ENCODE assay signal across 13 mouse cellular contexts in the genomic region with DNA sequence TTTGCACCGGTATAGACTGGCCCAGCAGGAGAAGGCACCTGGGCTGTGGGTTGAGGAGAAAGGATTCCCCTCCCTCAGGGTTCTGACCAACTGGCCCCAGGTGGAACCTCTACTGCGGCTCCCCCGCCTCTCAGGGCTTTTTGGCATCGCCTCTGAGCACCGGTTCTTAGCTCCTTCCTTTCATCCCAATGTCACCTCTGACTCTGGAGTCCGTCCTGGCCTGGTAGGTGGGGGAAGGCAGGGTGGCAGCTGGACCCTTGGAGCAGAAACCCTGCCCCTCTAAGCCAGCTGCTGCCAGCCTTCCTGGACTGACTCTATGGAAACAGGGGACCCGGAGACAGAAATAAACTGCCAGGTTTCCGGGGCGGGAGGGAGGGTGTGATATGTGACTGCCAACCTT. TPM values are rescaled to one million over a fixed set of nuclear protein-coding genes. Genes with fewer than 3 reads are reported as not detected.
DNase-seq lines count a peak whose midpoint lies in the region; ATAC-seq and TF ChIP-seq lines count a peak whose summit lies in the region.
"Had no signal": no experiment of that assay in that cellular context is flagged by ENCODE, and none has a peak within 500 bp of the region (broad histone marks: within the 10 kb centered on the region; RNA-seq: fewer than 3 reads in every experiment).

No protein-coding gene starts in this region.

- H3K9me3 ChIP-seq in intestine, embryonic 15.5 days = no peaks in the 10 kb centered on the region
- no peaks in the 10 kb centered on the region for H3K9me3 ChIP-seq in intestine, embryonic 16.5 days (ENCODE audit: control insufficient read depth, low read length)
- H3K9me3 ChIP-seq in stomach, embryonic 14.5 days (ENCODE audit: control insufficient read depth, low read depth, low read length) = no peaks in the 10 kb centered on the region
- H3K9me3 ChIP-seq in stomach, postnatal 0 days (ENCODE audit: control insufficient read depth, low read length) = no peaks in the 10 kb centered on the region
- H3K9me3 ChIP-seq: forebrain, embryonic 12.5 days; liver, embryonic 15.5 days; megakaryocyte, embryonic 14.5 days had no signal

- no peaks in the 10 kb centered on the region for H3K27me3 ChIP-seq in intestine, embryonic 15.5 days (replicated peaks)
- no peaks in the 10 kb centered on the region for H3K27me3 ChIP-seq in intestine, embryonic 16.5 days (replicated peaks; ENCODE audit: control insufficient read depth, insufficient read depth, low read length)
- no peaks in the 10 kb centered on the region for H3K27me3 ChIP-seq in stomach, embryonic 14.5 days (ENCODE audit: control insufficient read depth, insufficient read depth, low read length)
- H3K27me3 ChIP-seq in stomach, postnatal 0 days (ENCODE audit: control insufficient read depth, insufficient read depth, low read length) = no peaks in the 10 kb centered on the region

- intact Hi-C loops in left cerebral cortex, adult 2 months (cut with DNase I) = no loop called here

- H3K36me3 ChIP-seq in intestine, embryonic 15.5 days = no peaks in the 10 kb centered on the region
- H3K36me3 ChIP-seq in intestine, embryonic 16.5 days (ENCODE audit: control insufficient read depth, insufficient read depth, low read length) = no peaks in the 10 kb centered on the region
- peaks cover 2% of the 10 kb centered on the region for H3K36me3 ChIP-seq in stomach, embryonic 14.5 days (ENCODE audit: control insufficient read depth, insufficient read depth, low read length)
- H3K36me3 ChIP-seq in stomach, postnatal 0 days (ENCODE audit: control insufficient read depth, insufficient read depth, low read length) = no peaks in the 10 kb centered on the region
- H3K36me3 ChIP-seq: forebrain, embryonic 12.5 days; liver, embryonic 15.5 days had no signal

- H3K4me1 ChIP-seq in intestine, embryonic 15.5 days (replicated peaks) = peaks cover 45% of the 10 kb centered on the region
- H3K4me1 ChIP-seq in intestine, embryonic 16.5 days (ENCODE audit: control insufficient read depth, insufficient read depth, low read length) = peaks cover 38% of the 10 kb centered on the region
- H3K4me1 ChIP-seq in stomach, embryonic 14.5 days (ENCODE audit: control insufficient read depth, insufficient read depth, low read length) = peaks cover 44% of the 10 kb centered on the region
- H3K4me1 ChIP-seq in stomach, postnatal 0 days (replicated peaks; ENCODE audit: control insufficient read depth, insufficient read depth) = peaks cover 6% of the 10 kb centered on the region; the same call in 1 of the 2 replicates

- 0 out of 2 replicates have a peak overlapping the region, but pooled peaks have one; percentile 7 for H3K4me2 ChIP-seq in intestine, embryonic 15.5 days (replicated peaks)
- H3K4me2 ChIP-seq in intestine, embryonic 16.5 days (ENCODE audit: low read depth, low read length) = no peak overlapping the region
- H3K4me2 ChIP-seq in stomach, embryonic 14.5 days (replicated peaks; ENCODE audit: low read depth, low read length) = peak overlapping the region; percentile 100; the same call in 1 of the 2 replicates
- H3K4me2 ChIP-seq in stomach, postnatal 0 days (replicated peaks; ENCODE audit: low read depth) = no peak overlapping the region
- H3K4me2 ChIP-seq: liver, embryonic 15.5 days had no signal

- 43% methylated on average over 9 of the region's 9 CpGs for WGBS in intestine, embryonic 15.5 days
- 51% methylated on average over 9 of the region's 9 CpGs for WGBS in intestine, embryonic 16.5 days
- 43% methylated on average over 9 of the region's 9 CpGs for WGBS in stomach, embryonic 14.5 days
- WGBS in stomach, postnatal 0 days = 51% methylated on average over 9 of the region's 9 CpGs

- peak; percentile 25 for DNase-seq in adrenal gland, postnatal 14 days
- DNase-seq in adrenal gland, postnatal 25 days = no peak
- no peak for DNase-seq in stomach, postnatal 0 days (ENCODE audit: low spot score)
- DNase-seq in left cerebral cortex, adult 2 months (ENCODE audit: extremely low spot score in 1 of 2, low spot score in 2 of 2) = no peak
- DNase-seq: gastrocnemius, postnatal 14 days; kidney, adult 11 months had no signal

- no peak for ATAC-seq in intestine, embryonic 15.5 days
- no peak for ATAC-seq in intestine, embryonic 16.5 days
- ATAC-seq in stomach, embryonic 14.5 days (ENCODE audit: insufficient number of reproducible peaks, insufficient read depth, low FRiP score, low read depth) = no peak
- no peak for ATAC-seq in stomach, postnatal 0 days (ENCODE audit: low FRiP score, low TSS enrichment)
- ATAC-seq in megakaryocyte-erythroid progenitor cell, adult 5-6 weeks (replicated peaks; ENCODE audit: low FRiP score, low TSS enrichment, poor library complexity, severe bottlenecking) = no peak

- TF ChIP-seq CTCF in stomach, postnatal 0 days (IDR thresholded peaks at IDR 0.05; ENCODE audit: low read depth) = no peak
- TF ChIP-seq CTCF in left cerebral cortex, adult 2 months (IDR thresholded peaks at IDR 0.05) = no peak

- no peak overlapping the region for H3K27ac ChIP-seq in intestine, embryonic 15.5 days
- no peak overlapping the region for H3K27ac ChIP-seq in intestine, embryonic 16.5 days (ENCODE audit: low read length)
- H3K27ac ChIP-seq in stomach, embryonic 14.5 days (ENCODE audit: low read length) = no peak overlapping the region
- H3K27ac ChIP-seq in stomach, postnatal 0 days (replicated peaks) = no peak overlapping the region
- H3K27ac ChIP-seq in left cerebral cortex, adult 2 months = no peak overlapping the region
- H3K27ac ChIP-seq: forebrain, embryonic 12.5 days; liver, embryonic 15.5 days had no signal

- H3K9ac ChIP-seq in intestine, embryonic 15.5 days = no peak overlapping the region
- no peak overlapping the region for H3K9ac ChIP-seq in intestine, embryonic 16.5 days (ENCODE audit: low read depth, low read length)
- no peak overlapping the region for H3K9ac ChIP-seq in stomach, embryonic 14.5 days (replicated peaks; ENCODE audit: low read depth, low read length)
- H3K9ac ChIP-seq in stomach, postnatal 0 days (ENCODE audit: low read length) = no peak overlapping the region
- H3K9ac ChIP-seq: forebrain, embryonic 12.5 days; liver, embryonic 15.5 days had no signal

- no peak overlapping the region for H3K4me3 ChIP-seq in intestine, embryonic 15.5 days (replicated peaks)
- H3K4me3 ChIP-seq in intestine, embryonic 16.5 days (ENCODE audit: low read length) = no peak overlapping the region
- no peak overlapping the region for H3K4me3 ChIP-seq in stomach, embryonic 14.5 days (ENCODE audit: low read depth, low read length)
- H3K4me3 ChIP-seq in stomach, postnatal 0 days (ENCODE audit: low read depth, low read length) = no peak overlapping the region
- H3K4me3 ChIP-seq in left cerebral cortex, adult 2 months = no peak overlapping the region
- H3K4me3 ChIP-seq: liver, embryonic 15.5 days had no signal

- no peak for TF ChIP-seq EP300 in stomach, postnatal 0 days (optimal IDR thresholded peaks at IDR 0.05)

RNA-seq across cellular contexts. Expression of a gene that starts 26.2 kb away (rescaled TPM):
- 65.0 and 71.9 TPM in 2 replicates for total RNA-seq in adrenal gland, postnatal 14 days (2021)
- total RNA-seq in adrenal gland, postnatal 25 days (2021) = 91.4 and 96.4 TPM in 2 replicates
- 5.4 and 6.3 TPM in 2 replicates for polyA plus RNA-seq in intestine, embryonic 15.5 days (2015; fragmentation: Nextera tagmentation; extraction: Ambion mirVana)
- polyA plus RNA-seq in intestine, embryonic 16.5 days (2015; fragmentation: Nextera tagmentation; extraction: Ambion mirVana) = 5.3 and 5.7 TPM in 2 replicates
- 10.3 and 10.7 TPM in 2 replicates for polyA plus RNA-seq in stomach, embryonic 14.5 days (2014; fragmentation: Nextera tagmentation; extraction: Ambion mirVana)
- polyA plus RNA-seq in stomach, postnatal 0 days (2015; fragmentation: Nextera tagmentation; extraction: Ambion mirVana) = 2.8 and 3.2 TPM in 2 replicates
- total RNA-seq in megakaryocyte-erythroid progenitor cell, adult 5-6 weeks (2014; fragmentation: Nextera tagmentation) = 4.8 and 7.0 TPM in 2 replicates
- total RNA-seq in megakaryocyte-erythroid progenitor cell, adult 5-6 weeks (2017) = 0.33 and 0.72 TPM in 2 replicates
- 100 to 1,000 TPM; 108 to 132 TPM for total RNA-seq in left cerebral cortex, adult 2 months (2021)

Comparison
In these comparisons a context has a peak if more than half of its experiments do, and no peak if none do; other contexts are left out.
1. H3K4me2 ChIP-seq: peak in intestine, embryonic 15.5 days (single experiment) and stomach, embryonic 14.5 days (single experiment); none in intestine, embryonic 16.5 days (single experiment) and stomach, postnatal 0 days (single experiment).